Mouse (Mus musculus) midbrain, embryonic 10.5 days (tissue): ENCODE results near the gene Tctex1d2. TPM values are rescaled to one million over a fixed set of nuclear protein-coding genes. Genes with fewer than 3 reads are reported as not detected.
"Not testable (repeated sequence)": the region's sequence is repeated elsewhere in the genome, so short reads cannot be mapped to it uniquely, and the experiment has no call there.

Experiments used
- DNase-seq: peaks from one replicate; pipeline ENCODE4 v3.0.0-alpha.2; 2017; ENCODE audit warnings: low spot score
- H3K27ac ChIP-seq: fragments of 300-500 bp; sonication (generic); replicated peaks from 2 replicates; pipeline ENCODE4 v1.5.1; 2016; ENCODE audit warnings: mild to moderate bottlenecking
- H3K27me3 ChIP-seq: fragments of 300-500 bp; sonication (generic); 2 replicates; pipeline ENCODE4 v1.6.1; 2016; ENCODE audit warnings: low read depth, mild to moderate bottlenecking; ENCODE audit not compliant: poor library complexity, severe bottlenecking
- H3K36me3 ChIP-seq: fragments of 300-500 bp; sonication (generic); 2 replicates; pipeline ENCODE4 v1.6.1; 2016; ENCODE audit warnings: mild to moderate bottlenecking, moderate library complexity
- H3K4me1 ChIP-seq: fragments of 300-500 bp; sonication (generic); 2 replicates; pipeline ENCODE4 v1.6.1; 2016
- H3K4me3 ChIP-seq: fragments of 300-500 bp; sonication (generic); 2 replicates; pipeline ENCODE4 v1.5.1; 2016; ENCODE audit warnings: mild to moderate bottlenecking, moderate library complexity
- H3K9me3 ChIP-seq: fragments of 300-500 bp; sonication (generic); replicated peaks from 2 replicates; pipeline ENCODE4 v1.6.1; 2016; ENCODE audit warnings: mild to moderate bottlenecking
- WGBS: fragments of 180-500 bp; shearing (Covaris S2); methylation state at CpG from one replicate; pipeline ENCODE4 v1.1.7; 2016; 5-methylcytosine and 5-hydroxymethylcytosine counted together
- polyA plus RNA-seq: library from polyadenylated mRNA; unstranded; fragments of >200 nt; fragmentation: Nextera tagmentation; extraction: Ambion mirVana; gene quantifications from 2 replicates; pipeline ENCODE4 v1.2.1, GENCODE M21; 2016

Gene Tctex1d2
- polyA plus RNA-seq, 1 experiment from 2014 or later, result 36.3 TPM

DNA sequence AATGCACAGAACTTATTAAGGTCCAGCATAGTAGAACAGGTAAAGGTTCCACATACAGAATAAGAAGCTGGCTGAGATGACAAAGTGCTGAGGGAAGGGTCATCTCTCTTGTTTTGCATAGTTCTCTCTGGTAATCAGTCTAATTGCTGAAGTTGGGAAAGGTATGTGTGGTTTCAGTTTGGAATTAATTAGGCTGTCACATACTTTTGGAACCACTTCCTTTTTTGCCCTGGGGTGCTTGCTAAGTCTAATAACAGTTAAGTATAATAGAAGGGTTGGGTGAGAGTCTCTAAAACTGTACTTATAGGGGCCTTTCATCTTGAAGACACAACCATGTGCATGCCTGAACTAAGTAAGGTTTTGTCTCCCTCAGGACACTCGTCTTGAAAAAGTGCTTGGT lies 17.2 kb downstream of the Tctex1d2 start:
- no peaks in the 10 kb centered on the region for H3K9me3 ChIP-seq
- no peak for DNase-seq
- H3K4me3 ChIP-seq, result no peak overlapping the region
- 85% methylated on average over 1 of the region's 1 CpGs for WGBS
- H3K4me1 ChIP-seq, result peaks cover 6% of the 10 kb centered on the region
- H3K27me3 ChIP-seq, result no peaks in the 10 kb centered on the region; the same call in 1 of the 2 replicates
- no peak overlapping the region for H3K27ac ChIP-seq
- peaks cover 11% of the 10 kb centered on the region for H3K36me3 ChIP-seq

DNA sequence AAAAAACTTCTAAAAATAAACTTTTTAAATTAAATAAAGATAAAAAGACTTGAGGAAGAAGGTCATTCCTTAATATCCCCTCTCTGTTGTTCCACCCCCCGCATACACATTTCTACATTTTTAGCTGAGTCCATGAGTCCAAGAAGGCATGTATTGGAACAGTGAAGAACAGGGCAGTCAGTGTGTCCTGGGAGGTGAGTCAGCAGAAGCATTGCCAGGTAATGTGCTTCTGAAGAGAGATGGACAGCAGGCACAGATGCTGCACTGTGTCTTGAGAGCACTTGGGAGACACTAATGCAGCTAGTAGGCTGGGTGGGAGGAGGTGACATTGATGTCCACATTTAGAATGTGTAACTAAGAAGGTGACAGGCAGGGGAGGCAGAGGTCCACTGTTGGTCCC lies 17.8 kb downstream of the Tctex1d2 start:
- Histone ChIP-seq H3K27me3 (no peaks in the 10 kb centered on the region), H3K4me3 (no peak overlapping the region), H3K4me1 (no peaks in the 10 kb centered on the region), H3K9me3 (no peaks in the 10 kb centered on the region), H3K27ac (no peak overlapping the region), H3K36me3 (peaks cover 11% of the 10 kb centered on the region)
- WGBS, result 92% methylated on average over 1 of the region's 1 CpGs
- no peak for DNase-seq

DNA sequence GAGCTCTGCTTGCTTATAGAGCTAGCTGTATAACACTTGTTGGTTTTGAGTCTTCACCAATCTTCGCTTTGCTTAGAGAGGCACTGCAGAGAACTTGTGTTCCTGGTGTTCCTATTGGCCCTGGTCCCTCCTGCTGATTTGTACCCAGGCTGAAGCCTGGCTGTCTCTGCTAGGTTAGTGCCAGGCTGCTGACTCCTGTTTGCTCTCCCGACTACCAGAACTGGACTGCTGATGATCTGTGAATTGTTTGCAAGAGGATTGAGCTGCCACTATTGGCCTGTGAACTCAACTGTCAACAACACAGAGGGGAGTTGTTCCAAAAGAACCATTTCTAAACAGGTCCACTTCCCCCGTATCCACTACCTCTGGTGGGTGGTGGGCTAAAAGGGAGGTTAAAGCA lies 21.9 kb downstream of the Tctex1d2 start:
- H3K36me3 ChIP-seq, result peaks cover 11% of the 10 kb centered on the region
- H3K4me3 ChIP-seq, result no peak overlapping the region
- no peak overlapping the region for H3K27ac ChIP-seq
- H3K4me1 ChIP-seq, result no peaks in the 10 kb centered on the region
- no peak for DNase-seq
- no peaks in the 10 kb centered on the region for H3K27me3 ChIP-seq
- WGBS, result 90% methylated on average over 3 of the region's 3 CpGs
- no peaks in the 10 kb centered on the region for H3K9me3 ChIP-seq

DNA sequence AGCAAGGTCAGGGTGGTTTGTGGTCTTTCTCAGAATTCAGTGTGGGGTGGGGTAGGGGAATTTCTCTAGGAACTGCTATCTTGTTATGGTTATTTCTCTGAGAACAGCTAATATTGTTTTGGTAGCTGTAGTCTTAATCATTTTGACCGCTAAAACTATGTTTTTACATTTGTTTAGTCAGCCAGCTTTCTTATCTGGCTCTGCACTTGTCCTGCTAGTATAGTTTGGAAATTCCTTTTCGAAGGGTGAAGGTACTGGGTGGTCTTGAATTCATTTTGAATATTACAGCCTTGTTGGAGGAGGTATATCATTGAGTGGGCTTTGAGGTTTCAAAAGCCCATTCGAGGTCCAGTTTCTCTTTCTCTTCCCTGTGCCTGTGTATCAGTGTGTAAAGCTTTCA lies 25.1 kb downstream of the Tctex1d2 start:
- not testable (repeated sequence) for DNase-seq
- WGBS, result 89% methylated on average over 3 of the region's 3 CpGs
- peaks cover 10% of the 10 kb centered on the region for H3K36me3 ChIP-seq

DNA sequence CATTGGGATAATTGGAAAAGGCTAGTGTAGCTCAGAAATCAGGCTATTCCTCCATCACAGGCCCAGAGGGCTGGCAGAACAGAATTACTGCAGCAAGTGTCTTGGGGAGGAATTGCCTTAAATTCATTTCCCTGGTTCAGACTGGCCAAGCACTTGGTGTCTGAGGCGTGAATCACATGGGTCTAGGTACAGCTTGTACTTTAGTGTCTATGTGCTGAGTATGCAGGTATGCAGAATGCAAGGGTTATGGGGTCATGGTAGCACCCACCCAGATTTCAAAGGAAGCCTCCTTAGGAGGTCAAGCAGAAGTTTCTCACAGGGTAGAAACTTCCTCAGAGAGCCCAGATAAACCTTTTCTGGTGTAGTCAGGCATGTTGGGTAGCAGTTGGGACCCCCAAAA lies 26.1 kb downstream of the Tctex1d2 start:
- WGBS, result 94% methylated on average over 1 of the region's 1 CpGs
- Histone ChIP-seq H3K27ac (no peak overlapping the region), H3K9me3 (no peaks in the 10 kb centered on the region), H3K4me1 (no peaks in the 10 kb centered on the region), H3K27me3 (no peaks in the 10 kb centered on the region), H3K4me3 (no peak overlapping the region), H3K36me3 (peaks cover 5% of the 10 kb centered on the region; the same call in 1 of the 2 replicates)
- no peak for DNase-seq

More for the DNA sequence above, 25.1 kb downstream of the Tctex1d2 start:
- not testable (repeated sequence) for H3K27me3 ChIP-seq, H3K27ac ChIP-seq, H3K4me1 ChIP-seq, H3K4me3 ChIP-seq, H3K9me3 ChIP-seq

DNA sequence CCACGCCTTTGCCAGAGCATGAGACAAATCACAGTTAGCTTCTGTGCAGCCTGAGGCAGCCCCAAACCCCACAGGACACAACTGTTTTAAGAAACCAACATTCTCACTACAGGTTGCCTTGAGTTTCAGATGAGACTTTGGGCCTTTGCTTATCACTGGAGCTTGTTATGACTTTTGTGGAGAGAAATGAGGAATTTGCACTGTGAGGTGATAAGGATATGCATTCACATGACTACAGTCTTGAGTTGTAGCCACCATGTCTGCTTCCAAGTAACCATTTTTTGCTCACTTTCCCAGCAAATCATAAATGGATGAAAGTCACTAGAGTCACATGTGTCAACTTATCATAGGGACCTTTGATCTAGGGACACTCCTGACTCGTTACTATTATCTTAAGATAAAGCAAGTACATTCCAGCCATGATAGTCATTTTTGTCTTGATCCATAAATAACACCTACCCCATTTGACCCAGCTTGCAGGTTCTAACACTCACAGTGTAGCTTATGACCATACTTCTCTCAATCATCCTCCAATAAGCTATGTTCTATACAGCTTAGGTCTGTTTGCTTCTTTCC lies 27.1 kb downstream of the Tctex1d2 start:
- no peaks in the 10 kb centered on the region for H3K4me1 ChIP-seq
- H3K9me3 ChIP-seq, result no peaks in the 10 kb centered on the region
- H3K27me3 ChIP-seq, result no peaks in the 10 kb centered on the region
- H3K36me3 ChIP-seq, result peaks cover 2% of the 10 kb centered on the region; the same call in 1 of the 2 replicates
- 90% methylated on average over 2 of the region's 2 CpGs for WGBS
- no peak for DNase-seq
- no peak overlapping the region for H3K4me3 ChIP-seq
- H3K27ac ChIP-seq, result no peak overlapping the region

DNA sequence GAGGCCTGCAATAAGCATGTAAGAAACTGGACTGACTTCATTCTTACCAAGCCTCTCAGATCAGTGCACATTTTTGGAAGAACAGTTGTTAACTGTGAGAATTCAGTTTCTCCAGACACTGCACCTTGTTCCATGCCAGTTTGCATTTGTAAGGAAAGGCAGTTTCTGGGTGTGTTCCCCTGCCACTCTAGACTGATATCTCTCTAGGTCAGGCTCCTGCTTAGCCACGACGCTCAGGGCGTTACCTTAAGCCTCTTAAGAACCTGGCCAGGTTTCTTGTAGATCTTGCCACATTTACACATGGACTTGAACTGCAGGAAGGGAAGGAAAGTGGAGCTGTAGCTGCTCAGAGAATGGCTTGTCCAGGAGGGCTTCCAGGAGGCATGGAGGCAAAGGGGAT lies 30.2 kb downstream of the Tctex1d2 start:
- WGBS, result 83% methylated on average over 3 of the region's 3 CpGs
- no peaks in the 10 kb centered on the region for H3K4me1 ChIP-seq
- no peaks in the 10 kb centered on the region for H3K9me3 ChIP-seq
- DNase-seq, result no peak
- H3K4me3 ChIP-seq, result no peak overlapping the region
- H3K36me3 ChIP-seq, result peaks cover 18% of the 10 kb centered on the region
- no peaks in the 10 kb centered on the region for H3K27me3 ChIP-seq
- H3K27ac ChIP-seq, result no peak overlapping the region

DNA sequence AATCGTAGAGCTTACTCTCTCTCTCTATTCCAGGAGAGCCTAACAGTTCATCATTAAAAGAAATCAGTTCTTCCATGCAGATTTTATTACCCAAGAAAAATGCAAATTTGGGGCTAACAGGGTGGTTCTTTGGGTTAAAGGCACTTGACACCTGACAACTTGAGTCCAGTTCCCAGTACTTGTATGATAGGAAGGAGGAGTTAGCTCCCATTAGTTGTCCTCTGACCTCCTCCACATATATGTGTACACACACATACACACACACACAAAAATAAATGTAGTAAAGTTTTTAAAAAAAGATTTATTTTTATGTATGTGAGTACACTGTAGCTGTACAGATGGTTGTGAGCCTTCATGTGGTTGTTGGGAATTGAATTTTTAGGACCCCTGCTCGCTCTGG lies 30.6 kb downstream of the Tctex1d2 start:
- no peak overlapping the region for H3K4me3 ChIP-seq
- no peak overlapping the region for H3K27ac ChIP-seq
- peaks cover 21% of the 10 kb centered on the region for H3K36me3 ChIP-seq
- H3K4me1 ChIP-seq, result no peaks in the 10 kb centered on the region
- 90% methylated on average over 2 of the region's 2 CpGs for WGBS
- no peaks in the 10 kb centered on the region for H3K27me3 ChIP-seq
- H3K9me3 ChIP-seq, result no peaks in the 10 kb centered on the region
- DNase-seq, result no peak

DNA sequence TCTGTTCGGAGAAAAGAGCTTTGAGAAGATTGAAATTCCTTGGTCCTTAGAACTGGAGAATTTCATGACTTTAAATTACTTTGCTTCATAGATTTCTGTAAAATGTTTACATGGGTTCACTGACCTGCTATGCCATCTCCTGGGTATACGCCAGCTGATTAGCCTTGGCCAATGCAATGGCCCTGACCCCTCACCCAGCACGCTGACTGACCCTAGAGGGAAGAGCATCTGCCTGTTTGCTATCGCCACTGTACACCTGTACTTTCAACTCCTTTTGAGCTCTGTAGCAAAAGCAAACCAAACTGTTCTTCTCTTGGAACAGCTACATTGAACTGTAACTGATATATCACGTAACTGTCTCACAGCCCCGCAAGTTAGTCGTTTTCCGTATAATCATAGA lies 33.6 kb downstream of the Tctex1d2 start:
- peaks cover 34% of the 10 kb centered on the region for H3K36me3 ChIP-seq
- WGBS, result 96% methylated on average over 8 of the region's 8 CpGs
- no peak overlapping the region for H3K27ac ChIP-seq

DNA sequence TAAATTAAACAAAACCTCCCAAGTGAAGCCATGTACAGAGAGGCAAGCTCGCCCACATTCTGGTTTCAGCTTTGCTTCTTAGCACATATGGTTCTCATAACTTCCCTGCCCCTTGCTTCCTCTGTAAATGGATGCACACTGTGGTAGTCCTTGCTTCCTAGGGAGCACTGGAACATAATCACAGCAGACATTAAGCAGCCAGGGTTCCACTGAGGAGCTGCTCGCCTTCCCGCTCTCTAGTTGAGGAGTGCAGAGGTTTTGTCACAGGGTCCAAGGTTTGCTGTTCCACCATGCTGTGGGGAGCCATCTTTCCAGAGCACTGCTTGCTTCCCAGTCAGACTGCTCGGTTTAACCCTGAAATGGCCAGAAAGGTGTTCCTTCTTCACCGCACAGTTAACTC lies 35.1 kb downstream of the Tctex1d2 start:
- H3K36me3 ChIP-seq, result peaks cover 36% of the 10 kb centered on the region
- no peaks in the 10 kb centered on the region for H3K4me1 ChIP-seq
- WGBS, result 79% methylated on average over 5 of the region's 5 CpGs
- peak; percentile 17 for DNase-seq
- H3K27me3 ChIP-seq, result no peaks in the 10 kb centered on the region
- H3K27ac ChIP-seq, result no peak overlapping the region
- no peak overlapping the region for H3K4me3 ChIP-seq
- H3K9me3 ChIP-seq, result no peaks in the 10 kb centered on the region

More for the DNA sequence above, 33.6 kb downstream of the Tctex1d2 start:
- Histone ChIP-seq H3K27me3 (no peaks in the 10 kb centered on the region), H3K4me1 (no peaks in the 10 kb centered on the region), H3K9me3 (no peaks in the 10 kb centered on the region), H3K4me3 (no peak overlapping the region)
- DNase-seq, result no peak

DNA sequence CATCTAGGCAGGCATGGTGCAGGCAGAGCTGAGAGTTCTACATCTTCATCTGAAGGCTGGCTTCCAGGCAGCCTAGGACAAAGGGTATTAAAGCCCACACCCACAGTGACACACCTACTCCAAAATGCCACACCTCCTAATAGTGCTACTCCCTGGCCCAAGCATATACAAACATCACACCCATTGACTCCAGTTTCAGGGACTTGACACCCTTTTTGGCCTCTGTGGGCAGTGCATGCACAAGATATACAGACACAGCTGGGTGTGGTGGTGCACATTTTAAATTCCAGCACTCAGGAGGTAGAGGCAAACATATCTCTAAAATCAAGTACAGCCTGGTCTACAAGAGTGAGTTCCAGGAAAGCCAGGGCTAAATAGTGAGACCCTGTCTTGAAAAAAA lies 36.6 kb downstream of the Tctex1d2 start:
- no peak overlapping the region for H3K4me3 ChIP-seq
- no peaks in the 10 kb centered on the region for H3K27me3 ChIP-seq
- DNase-seq, result no peak
- H3K27ac ChIP-seq, result no peak overlapping the region
- H3K4me1 ChIP-seq, result no peaks in the 10 kb centered on the region
- peaks cover 36% of the 10 kb centered on the region for H3K36me3 ChIP-seq
- H3K9me3 ChIP-seq, result no peaks in the 10 kb centered on the region

DNA sequence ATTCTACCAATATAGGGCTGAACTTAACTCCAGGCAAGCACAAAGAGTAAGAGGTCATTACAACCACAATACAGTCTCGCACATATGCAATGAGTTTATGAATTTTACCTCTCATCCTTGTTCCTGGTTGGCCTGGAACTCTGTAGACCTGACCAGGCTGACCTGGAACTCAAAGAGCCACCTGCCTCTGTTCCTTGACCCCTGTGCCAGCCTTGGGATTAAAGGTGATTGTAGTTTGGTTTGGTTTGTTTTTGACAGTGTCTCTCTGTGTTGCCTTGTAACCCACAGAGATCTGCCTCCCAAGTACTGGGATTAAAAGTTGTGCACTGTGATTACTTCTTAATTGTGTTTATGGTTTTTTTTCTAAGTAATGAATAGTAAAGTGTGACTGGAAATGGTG lies 37.3 kb downstream of the Tctex1d2 start:
- peaks cover 34% of the 10 kb centered on the region for H3K36me3 ChIP-seq
- no peak overlapping the region for H3K4me3 ChIP-seq
- DNase-seq, result no peak
- H3K27me3 ChIP-seq, result no peaks in the 10 kb centered on the region
- no peaks in the 10 kb centered on the region for H3K9me3 ChIP-seq
- H3K4me1 ChIP-seq, result no peaks in the 10 kb centered on the region
- WGBS, result 91% methylated on average over 1 of the region's 1 CpGs
- no peak overlapping the region for H3K27ac ChIP-seq

DNA sequence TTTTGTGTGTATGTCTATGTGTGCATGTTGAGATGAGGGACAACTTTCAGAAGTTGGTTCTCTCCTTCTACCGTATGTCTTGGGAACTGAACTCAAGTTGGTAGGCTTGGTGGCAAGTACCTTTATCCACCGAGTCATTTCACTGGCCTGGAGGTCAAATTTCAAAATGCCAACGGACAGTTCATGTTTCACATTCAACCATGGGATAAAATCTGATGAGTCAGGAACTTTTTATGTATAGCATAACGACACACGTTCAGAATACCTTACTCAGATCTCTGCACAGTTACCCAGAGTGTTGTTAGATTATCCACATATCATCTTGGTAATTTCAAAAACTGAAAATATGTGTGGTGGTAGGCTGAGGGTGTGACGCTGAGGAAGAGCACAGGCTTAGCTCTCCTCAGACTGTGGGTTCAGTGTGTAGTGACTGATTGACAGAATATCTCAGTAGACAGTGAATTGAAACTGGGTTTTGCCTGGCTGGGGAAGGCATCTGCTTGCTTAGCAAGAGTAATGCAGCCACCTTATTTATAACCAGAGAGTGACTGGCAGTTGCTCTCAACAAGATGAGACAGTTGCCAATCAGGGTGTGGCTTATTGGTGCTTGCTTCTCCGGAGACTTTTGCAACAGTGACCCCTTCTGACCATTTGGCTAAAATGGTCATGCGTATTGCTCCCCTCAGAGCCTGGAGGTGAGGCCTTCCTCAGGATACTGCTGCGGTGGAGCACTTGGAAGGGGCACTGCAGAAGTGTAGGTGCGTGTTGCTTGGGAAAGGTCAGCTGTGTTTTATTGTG lies 38.3 kb downstream of the Tctex1d2 start:
- peaks cover 28% of the 10 kb centered on the region for H3K36me3 ChIP-seq
- 71% methylated on average over 10 of the region's 10 CpGs for WGBS
- H3K27ac ChIP-seq, result no peak overlapping the region
- no peaks in the 10 kb centered on the region for H3K4me1 ChIP-seq
- no peaks in the 10 kb centered on the region for H3K27me3 ChIP-seq
- peak; percentile 22 for DNase-seq
- no peaks in the 10 kb centered on the region for H3K9me3 ChIP-seq
- no peak overlapping the region for H3K4me3 ChIP-seq
